Mouse (Mus musculus) brain, embryonic 14.5 days (tissue): ENCODE data around the gene Wrap73.

Experiments
- CTCF ChIP-seq: fragments of 200-500 bp; IDR thresholded peaks from 2 replicates; pipeline ENCODE4 v1.5.1; 2012; ENCODE audit warnings: inconsistent platforms, mild to moderate bottlenecking, moderate library complexity, borderline replicate concordance; ENCODE audit not compliant: insufficient read depth, insufficient read length; ENCODE audit errors: extremely low read depth
- POLR2A ChIP-seq: fragments of 200-500 bp; IDR thresholded peaks from 2 replicates; pipeline ENCODE4 v1.6.1; 2012; ENCODE audit warnings: mild to moderate bottlenecking, inconsistent platforms, borderline replicate concordance; ENCODE audit not compliant: poor library complexity, insufficient read depth, insufficient read length, severe bottlenecking; ENCODE audit errors: extremely low read depth

GRCm38 (mm10) chr4:154157970-154158662 lies 15.9 kb downstream of the Wrap73 start:
- TF ChIP-seq CTCF (no peak), POLR2A (no peak)
